Mouse (Mus musculus): ENCODE results near the gene Cutc.

Gene Cutc

GRCm38 (mm10) chr19:43753226-43753835 lies 535 bp downstream of the Cutc start:
- peak; percentile 90 for DNase-seq (ENCODE audit: low spot score)

GRCm38 (mm10) chr19:43754237-43754636 lies 1.4 kb downstream of the Cutc start:
- DNase-seq (ENCODE audit: low spot score), result no peak

- DNase-seq (ENCODE audit: low spot score), result no peak
Observed at GRCm38 (mm10) chr19:43754872-43755271, 2.1 kb downstream of the Cutc start.

GRCm38 (mm10) chr19:43760504-43760903 lies 7.7 kb downstream of the Cutc start:
- peak; percentile 66 for DNase-seq (ENCODE audit: low spot score)

GRCm38 (mm10) chr19:43761543-43762256 lies 8.9 kb downstream of the Cutc start:
- no peak for DNase-seq (ENCODE audit: low spot score)

- no peak for DNase-seq (ENCODE audit: low spot score)
Observed at GRCm38 (mm10) chr19:43762410-43762809, 9.6 kb downstream of the Cutc start.

GRCm38 (mm10) chr19:43766451-43766850 lies 13.7 kb downstream of the Cutc start:
- DNase-seq (ENCODE audit: low spot score), result no peak

GRCm38 (mm10) chr19:43767549-43768322 lies 14.9 kb downstream of the Cutc start:
- DNase-seq (ENCODE audit: low spot score), result no peak

GRCm38 (mm10) chr19:43769366-43769960 lies 16.7 kb downstream of the Cutc start:
- no peak for DNase-seq (ENCODE audit: low spot score)

GRCm38 (mm10) chr19:43770584-43770983 lies 17.8 kb downstream of the Cutc start:
- no peak for DNase-seq (ENCODE audit: low spot score)

GRCm38 (mm10) chr19:43771499-43771969 lies 18.7 kb downstream of the Cutc start:
- DNase-seq (ENCODE audit: low spot score), result peak; percentile 7

GRCm38 (mm10) chr19:43772311-43772710 lies 19.5 kb downstream of the Cutc start:
- DNase-seq (ENCODE audit: low spot score), result no peak

GRCm38 (mm10) chr19:43775433-43775832 lies 22.6 kb downstream of the Cutc start:
- no peak for DNase-seq (ENCODE audit: low spot score)

- DNase-seq (ENCODE audit: low spot score), result no peak
Observed at GRCm38 (mm10) chr19:43776561-43776960, 23.8 kb downstream of the Cutc start.

- DNase-seq (ENCODE audit: low spot score), result no peak
Observed at GRCm38 (mm10) chr19:43777308-43777707, 24.5 kb downstream of the Cutc start.

- DNase-seq (ENCODE audit: low spot score), result no peak
Observed at GRCm38 (mm10) chr19:43780391-43780790, 27.6 kb downstream of the Cutc start.

GRCm38 (mm10) chr19:43781980-43782379 lies 29.2 kb downstream of the Cutc start, which contains the start of gene Abcc2:
TSS of gene Abcc2 (plus strand) at chr19:43782192.
- no peak for DNase-seq (ENCODE audit: low spot score)

- DNase-seq (ENCODE audit: low spot score), result no peak
Observed at GRCm38 (mm10) chr19:43784761-43785160, 32.0 kb downstream of the Cutc start.

- DNase-seq (ENCODE audit: low spot score), result no peak
Observed at GRCm38 (mm10) chr19:43786249-43787026, 33.6 kb downstream of the Cutc start.

GRCm38 (mm10) chr19:43789817-43790216 lies 37.0 kb downstream of the Cutc start:
- DNase-seq (ENCODE audit: low spot score), result no peak

GRCm38 (mm10) chr19:43792537-43792936 lies 39.7 kb downstream of the Cutc start:
- DNase-seq (ENCODE audit: low spot score), result no peak

- DNase-seq (ENCODE audit: low spot score), result no peak
Observed at GRCm38 (mm10) chr19:43793951-43794350, 41.2 kb downstream of the Cutc start.
